Mouse (Mus musculus) cerebellum, postnatal 14 days (tissue): Measurements from ENCODE around the gene Blzf1.
A peak's percentile ranks its signal among the peaks of the same experiment; 100 is the strongest.

Source experiments
- DNase-seq, 2 experiments: peaks; one replicate each; pipeline ENCODE4 v3.0.0; 2021; ENCODE audit warnings: mixed read lengths in 2 of 2

The Blzf1 gene

GRCm38 (mm10) chr1:164307124-164307751 lies at the start of gene Blzf1:
Gene Blzf1, minus strand, starts transcription at chr1:164307489.
- DNase-seq: peak; percentile 97 to 99

GRCm38 (mm10) chr1:164353443-164353842 lies 46.2 kb upstream of the Blzf1 start:
- DNase-seq: no peak

- DNase-seq: peak in 1 of 2 experiments; percentile 41
These were observed 34.9 kb upstream of the Blzf1 start for GRCm38 (mm10) chr1:164342161-164342560.

DNA sequence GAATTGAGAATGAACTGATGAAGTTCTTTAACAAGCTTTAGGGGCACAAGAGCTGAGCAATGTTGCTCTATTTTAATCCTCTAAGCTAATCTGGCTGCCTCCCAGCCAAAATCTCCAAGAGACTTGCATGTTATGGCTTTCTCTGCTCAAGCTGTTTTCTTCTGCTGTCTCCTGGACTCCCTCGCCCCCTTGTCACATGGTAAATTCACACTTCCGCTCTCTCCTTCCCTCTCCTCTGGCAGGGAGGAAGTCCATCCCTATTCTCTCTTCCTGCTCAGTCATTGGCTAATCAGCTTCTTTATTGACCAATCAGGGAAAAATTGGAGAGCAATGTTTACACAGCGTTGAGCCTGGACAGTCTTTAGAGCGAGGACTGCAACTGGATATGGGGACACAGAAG lies 28.6 kb upstream of the Blzf1 start:
- DNase-seq: no peak

- DNase-seq: no peak
These were observed 28.1 kb upstream of the Blzf1 start for GRCm38 (mm10) chr1:164335435-164335834.

DNA sequence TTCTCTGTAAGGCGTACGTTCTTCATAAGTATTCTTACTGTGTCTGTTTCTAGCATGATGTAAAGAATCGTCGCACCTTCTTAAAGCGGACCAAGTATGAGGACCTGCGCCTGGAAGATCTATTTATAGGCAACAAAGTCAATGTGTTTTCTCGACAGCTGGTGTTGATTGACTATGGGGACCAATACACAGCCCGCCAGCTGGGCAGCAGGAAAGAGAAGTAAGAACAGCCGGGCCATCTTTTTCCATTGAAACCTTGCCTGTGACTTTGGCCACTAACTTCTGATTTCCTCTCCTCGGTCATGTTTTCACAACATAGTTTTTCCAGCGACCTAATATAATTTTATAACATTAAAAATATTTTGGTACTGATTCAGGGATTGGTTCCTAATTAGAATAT lies 25.3 kb upstream of the Blzf1 start:
- no peak for DNase-seq

DNA sequence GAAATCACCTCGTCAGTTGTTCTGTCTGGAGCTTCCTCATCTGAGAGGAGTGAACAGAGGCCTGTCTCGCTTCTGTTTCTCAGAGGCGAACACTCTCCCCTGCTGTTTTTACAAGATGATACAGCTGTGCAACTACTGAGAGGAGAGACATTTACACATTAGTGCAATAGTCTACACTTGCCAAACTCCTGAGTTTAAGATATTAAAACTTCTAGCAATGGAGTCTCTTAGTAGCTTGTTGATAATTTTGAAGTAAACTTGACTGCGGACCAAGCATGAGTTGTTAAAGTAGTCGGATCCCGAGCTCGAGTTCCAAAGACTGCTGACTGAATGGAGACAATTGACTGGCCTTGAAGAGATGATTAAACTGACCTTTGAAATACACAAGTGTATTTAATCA lies 20.5 kb upstream of the Blzf1 start:
- no peak for DNase-seq

- no peak for DNase-seq
These were observed 19.4 kb upstream of the Blzf1 start for GRCm38 (mm10) chr1:164326600-164327155.

- no peak for DNase-seq
These were observed 17.6 kb upstream of the Blzf1 start for GRCm38 (mm10) chr1:164324878-164325277.

DNA sequence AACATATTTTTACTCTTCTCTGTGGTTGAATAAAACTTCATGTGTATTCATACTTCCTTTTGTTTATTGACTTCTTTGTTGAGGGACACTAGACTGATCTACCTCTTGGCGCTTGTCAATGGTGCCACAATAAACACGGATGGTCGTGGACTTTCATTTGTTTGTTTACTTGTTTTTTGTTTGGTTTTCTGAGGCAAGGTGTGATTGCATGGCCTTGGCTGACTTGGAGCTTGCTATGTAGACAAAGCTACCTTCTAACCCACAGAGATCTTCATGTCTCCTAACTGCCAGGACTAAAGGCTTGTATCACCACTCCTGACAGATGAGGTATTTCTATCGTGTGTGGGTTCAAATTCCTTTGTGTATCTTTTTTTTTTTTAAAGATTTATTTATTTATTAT lies 16.9 kb upstream of the Blzf1 start:
- DNase-seq: no peak

- DNase-seq: no peak
These were observed 15.8 kb upstream of the Blzf1 start for GRCm38 (mm10) chr1:164322987-164323650.

- DNase-seq: no peak
These were observed 14.1 kb upstream of the Blzf1 start for GRCm38 (mm10) chr1:164321408-164321807.

DNA sequence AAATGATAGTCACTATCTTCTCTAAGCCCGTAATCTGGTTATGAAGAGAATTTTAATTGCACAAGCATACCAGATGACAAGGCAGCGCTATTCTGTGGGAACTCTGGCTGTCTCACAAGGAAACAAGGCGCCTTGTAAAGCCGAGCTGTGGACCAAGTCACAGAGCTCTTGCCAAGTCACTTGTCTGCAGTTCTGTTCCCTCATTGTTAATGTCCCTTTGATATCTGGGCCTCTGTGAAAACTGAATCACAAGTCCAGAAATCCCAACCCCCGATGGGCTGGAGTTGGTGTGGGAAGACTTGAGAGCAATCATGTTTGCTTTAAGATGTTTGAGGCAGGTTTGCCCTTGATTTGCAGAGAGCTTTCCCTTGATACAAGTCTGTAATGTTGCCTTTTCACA lies 13.4 kb upstream of the Blzf1 start:
- peak in 1 of 2 experiments; percentile 13 for DNase-seq

DNA sequence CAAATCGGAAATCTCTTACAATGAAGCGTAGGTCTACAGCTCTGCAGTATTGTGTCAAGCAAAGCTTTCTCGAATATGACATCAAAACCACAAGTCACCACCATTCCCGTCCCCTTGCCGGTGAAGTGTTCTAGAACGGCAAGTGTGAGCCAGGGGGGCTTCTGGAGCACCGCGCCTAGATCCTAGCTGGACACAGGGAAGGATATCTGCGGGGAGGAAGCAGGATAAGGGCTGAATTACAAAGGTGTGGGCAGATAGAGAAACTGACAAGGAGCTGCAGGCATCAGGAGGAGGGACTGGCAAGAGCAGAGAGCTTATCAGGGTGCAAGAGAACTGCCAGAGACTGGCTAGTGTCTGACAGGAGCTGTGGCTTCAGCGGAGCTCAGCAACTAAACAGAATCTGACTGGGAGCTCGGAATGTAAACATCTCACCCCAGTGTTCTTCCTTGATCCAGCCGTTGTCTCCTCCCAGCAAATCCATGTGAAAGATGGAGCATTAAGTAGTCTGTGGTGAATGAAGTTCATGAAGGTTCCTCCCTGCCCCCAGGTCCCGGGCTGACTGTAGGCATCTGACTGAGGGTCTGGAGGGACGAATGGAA lies 12.4 kb upstream of the Blzf1 start:
- DNase-seq: no peak

- no peak for DNase-seq
These were observed 11.2 kb upstream of the Blzf1 start for GRCm38 (mm10) chr1:164318474-164318873.

GRCm38 (mm10) chr1:164317261-164317660 lies 10.0 kb upstream of the Blzf1 start:
- peak; percentile 30 to 36 for DNase-seq

GRCm38 (mm10) chr1:164316697-164317096 lies 9.4 kb upstream of the Blzf1 start:
- DNase-seq: peak; percentile 90 to 93

GRCm38 (mm10) chr1:164315266-164315665 lies 8.0 kb upstream of the Blzf1 start:
- DNase-seq: peak; percentile 33 to 71

DNA sequence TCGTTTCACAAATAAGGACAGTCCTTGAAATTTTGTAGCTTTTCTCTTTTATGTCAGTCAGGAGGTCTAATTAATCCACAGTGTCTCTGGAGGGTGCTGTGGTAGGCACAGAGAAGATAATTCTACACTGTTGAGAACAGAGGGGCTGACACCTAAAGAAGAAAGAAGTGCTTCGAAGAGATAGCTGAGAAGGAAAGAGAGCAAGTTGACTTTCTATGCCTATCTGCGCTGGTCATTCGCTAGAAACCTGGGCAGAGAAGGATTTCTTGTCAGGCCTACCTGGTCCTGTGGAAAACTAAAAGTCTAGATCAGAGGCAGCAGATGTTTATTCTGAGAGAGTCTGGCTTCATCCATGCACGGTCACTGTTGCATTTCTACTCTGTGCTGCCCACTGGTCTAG lies 6.8 kb upstream of the Blzf1 start:
- DNase-seq: no peak

GRCm38 (mm10) chr1:164307922-164308321 lies 633 bp upstream of the Blzf1 start:
- DNase-seq: no peak

DNA sequence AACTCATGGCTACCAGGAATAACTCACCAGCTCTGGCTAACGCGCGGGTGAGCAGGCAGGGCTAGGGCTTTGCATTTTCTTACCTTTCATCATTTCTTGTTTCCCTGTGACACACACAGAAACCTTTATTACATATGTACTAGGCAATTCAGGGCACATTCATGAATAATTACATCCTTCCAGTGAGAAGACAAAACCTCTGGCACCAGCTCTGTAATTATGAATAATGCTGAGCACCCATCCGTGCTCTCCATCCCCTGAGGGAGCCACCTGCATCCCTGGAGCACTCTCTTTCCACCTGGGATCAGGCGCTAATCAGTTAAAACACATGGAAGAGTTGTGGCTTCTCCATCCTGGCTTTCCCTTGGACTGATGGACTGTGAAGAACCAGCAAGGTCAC lies 3.5 kb downstream of the Blzf1 start, which contains the start of gene Nme7:
TSS of gene Nme7 (plus strand) at position 301 of the 400 bp plus-strand sequence.
- DNase-seq: no peak

DNA sequence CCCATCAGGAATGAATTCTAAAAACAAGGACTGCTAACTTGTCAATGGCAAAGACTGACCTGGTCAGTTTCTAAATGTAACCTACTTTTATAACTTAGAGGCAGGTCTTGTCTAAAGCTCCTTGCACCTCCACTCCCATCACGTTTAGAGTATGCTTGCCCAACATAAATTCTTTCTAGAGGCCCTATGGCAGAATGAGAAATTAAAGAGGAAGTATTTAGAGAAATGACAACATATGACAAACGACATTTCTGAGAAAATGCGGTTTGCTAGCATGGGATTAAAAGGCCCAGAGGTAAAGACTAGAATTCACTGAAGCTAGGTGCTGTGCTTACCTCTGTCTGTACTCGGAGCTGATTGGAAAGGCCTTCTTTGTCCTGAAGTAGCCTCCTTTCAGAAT lies 5.3 kb downstream of the Blzf1 start:
- DNase-seq: no peak

DNA sequence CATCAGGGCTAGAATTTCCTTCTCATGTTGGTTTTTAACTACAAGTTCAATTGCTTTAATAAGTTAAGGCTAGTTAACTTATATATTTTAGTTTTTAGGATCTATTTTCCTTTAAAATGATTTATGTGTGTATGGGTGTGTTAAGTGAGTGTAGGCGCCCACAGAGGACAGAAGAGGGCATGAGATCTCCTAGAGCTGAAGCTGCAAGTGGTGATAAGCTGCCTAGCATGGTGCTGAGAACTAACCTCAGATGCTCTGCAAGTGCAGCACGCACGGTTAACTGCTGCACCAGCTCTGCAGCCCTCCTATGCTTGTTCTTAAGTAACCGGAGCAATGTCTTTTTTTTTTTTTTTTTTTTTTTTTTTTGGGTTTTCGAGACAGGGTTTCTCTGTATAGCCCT lies 10.8 kb downstream of the Blzf1 start:
- no peak for DNase-seq

DNA sequence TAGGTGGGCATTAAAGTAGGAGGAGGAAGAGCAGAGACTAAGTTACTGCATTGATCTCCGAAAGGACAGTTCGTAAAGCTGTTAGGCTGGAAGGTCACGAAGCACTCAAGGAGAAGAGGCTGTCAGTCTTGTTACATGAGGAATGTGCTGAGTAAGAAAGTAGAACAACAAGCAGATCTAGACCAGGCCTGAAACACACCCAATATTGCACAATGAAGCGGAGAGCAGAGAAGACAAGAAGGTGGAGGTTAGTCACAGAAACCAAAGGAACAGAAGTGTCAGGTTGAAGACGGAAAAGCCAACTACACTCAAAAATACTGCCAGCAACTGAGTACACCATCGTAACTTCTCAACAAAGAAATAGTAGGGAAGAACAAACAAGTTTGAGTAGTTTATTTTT lies 13.2 kb downstream of the Blzf1 start:
- DNase-seq: no peak
